Mouse (Mus musculus) telencephalon, adult 2 months (tissue): Measurements from ENCODE around the gene Gnpnat1.
A peak's percentile ranks its signal among the peaks of the same experiment; 100 is the strongest.

Source experiments
- DNase-seq: peaks from one replicate; pipeline ENCODE4 v3.0.0-alpha.2; 2011; ENCODE audit warnings: low read depth, low spot score

The Gnpnat1 gene

GRCm38 (mm10) chr14:45399836-45400235 lies 4.9 kb downstream of the Gnpnat1 start:
- no peak for DNase-seq

DNA sequence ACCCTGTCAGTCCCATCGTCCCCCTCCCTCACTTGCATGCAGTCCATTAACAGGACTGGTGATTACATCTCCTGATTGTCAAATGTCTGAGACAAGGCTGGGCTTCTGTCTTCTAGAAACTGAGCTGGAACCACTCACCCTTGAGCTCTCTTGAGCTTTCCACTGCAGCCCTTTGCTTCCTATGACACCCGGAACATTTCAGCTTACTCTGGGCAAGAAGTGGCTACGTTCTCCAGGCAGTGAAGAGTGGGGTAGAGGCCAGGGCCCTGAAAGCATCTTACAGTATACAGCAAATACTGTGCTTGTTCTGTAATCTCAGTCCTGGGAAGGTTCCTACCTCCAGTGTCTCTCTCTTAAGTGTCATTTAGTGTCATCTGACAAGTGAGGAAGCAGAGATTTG lies 15.5 kb downstream of the Gnpnat1 start:
- DNase-seq, result no peak

GRCm38 (mm10) chr14:45388345-45389181 lies 16.1 kb downstream of the Gnpnat1 start:
- DNase-seq, result peak; percentile 73

- DNase-seq, result no peak
These were observed 17.2 kb downstream of the Gnpnat1 start for GRCm38 (mm10) chr14:45387480-45387879.

GRCm38 (mm10) chr14:45385596-45385995 lies 19.1 kb downstream of the Gnpnat1 start:
- no peak for DNase-seq

GRCm38 (mm10) chr14:45382912-45383311 lies 21.8 kb downstream of the Gnpnat1 start:
- DNase-seq, result no peak

GRCm38 (mm10) chr14:45380756-45381155 lies 24.0 kb downstream of the Gnpnat1 start:
- no peak for DNase-seq

DNA sequence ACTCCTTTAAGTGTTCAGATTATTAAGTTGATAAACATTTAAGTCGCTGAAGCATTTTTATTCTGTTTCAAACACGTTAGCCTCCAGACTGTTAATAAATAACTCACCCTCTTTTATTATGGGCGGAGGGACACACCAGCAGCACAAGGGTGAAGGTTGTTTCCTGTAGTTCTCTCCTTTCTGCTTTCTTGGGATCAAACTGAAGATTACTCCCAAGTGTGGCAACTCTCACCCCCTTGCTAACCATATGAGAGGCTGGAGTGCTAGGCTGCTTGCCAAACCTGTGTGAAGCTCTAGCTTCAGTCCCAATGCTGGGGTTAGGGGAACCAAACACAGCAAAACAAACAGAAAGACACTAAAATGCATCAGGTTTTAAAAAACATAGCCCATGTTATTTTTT lies 25.9 kb downstream of the Gnpnat1 start:
- no peak for DNase-seq

GRCm38 (mm10) chr14:45365196-45365587 lies 39.5 kb downstream of the Gnpnat1 start:
- no peak for DNase-seq

DNA sequence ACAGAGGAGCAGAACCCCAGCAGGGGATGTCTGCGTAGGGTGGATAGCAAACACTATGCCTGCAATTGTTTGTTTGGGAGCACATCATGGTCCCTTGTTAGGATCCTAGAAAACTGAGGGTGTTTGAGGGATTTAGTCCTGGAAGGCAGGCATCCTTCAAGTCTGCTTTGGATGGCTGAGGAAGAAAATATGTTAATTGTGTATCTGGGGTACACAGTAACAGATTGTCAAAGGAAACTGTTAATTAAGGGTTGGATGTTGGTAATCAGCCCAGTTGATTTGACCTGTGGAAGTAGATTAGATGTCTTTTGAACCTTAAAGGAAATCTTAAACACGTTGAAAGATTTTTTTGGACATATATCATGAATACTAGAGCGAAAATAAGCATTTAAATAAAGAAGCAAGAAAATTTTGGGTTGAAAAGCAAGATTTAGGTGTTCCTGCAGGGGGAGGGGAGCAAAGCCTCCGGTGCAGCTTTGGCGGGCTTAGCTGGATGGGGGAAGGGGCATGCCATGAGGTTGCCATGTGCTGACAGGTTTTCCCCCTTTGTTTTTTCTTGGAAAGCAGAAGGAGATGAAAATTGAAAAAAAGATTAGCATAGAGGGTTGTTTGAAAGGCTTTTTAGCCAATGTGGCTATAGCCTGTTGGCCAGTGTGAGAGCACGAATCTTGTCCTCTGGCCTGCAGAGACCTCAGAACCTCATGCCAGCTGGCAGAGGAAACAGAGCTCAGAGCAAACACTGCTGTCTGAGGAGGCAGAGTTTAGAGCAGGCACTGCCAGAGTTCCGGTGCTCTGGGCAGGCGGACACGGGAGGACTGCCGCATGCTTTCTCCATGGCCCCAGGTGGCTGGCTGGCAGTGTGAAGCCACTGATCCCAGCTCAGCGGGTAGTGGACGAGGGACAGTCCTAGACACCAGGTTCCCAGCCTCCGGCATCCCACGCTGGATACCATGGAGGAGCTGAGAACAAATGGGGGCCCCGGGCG lies 40.2 kb downstream of the Gnpnat1 start:
- DNase-seq, result no peak

GRCm38 (mm10) chr14:45350931-45351859 lies 53.5 kb downstream of the Gnpnat1 start, which contains the start of gene Styx:
Gene Styx (plus strand): TSS chr14:45351093.
- peak; percentile 70 for DNase-seq

GRCm38 (mm10) chr14:45329589-45330181 lies 75.0 kb downstream of the Gnpnat1 start, which contains the start of gene Psmc6:
Gene Psmc6 (plus strand): TSS chr14:45329788.
- DNase-seq, result peak; percentile 92

DNA sequence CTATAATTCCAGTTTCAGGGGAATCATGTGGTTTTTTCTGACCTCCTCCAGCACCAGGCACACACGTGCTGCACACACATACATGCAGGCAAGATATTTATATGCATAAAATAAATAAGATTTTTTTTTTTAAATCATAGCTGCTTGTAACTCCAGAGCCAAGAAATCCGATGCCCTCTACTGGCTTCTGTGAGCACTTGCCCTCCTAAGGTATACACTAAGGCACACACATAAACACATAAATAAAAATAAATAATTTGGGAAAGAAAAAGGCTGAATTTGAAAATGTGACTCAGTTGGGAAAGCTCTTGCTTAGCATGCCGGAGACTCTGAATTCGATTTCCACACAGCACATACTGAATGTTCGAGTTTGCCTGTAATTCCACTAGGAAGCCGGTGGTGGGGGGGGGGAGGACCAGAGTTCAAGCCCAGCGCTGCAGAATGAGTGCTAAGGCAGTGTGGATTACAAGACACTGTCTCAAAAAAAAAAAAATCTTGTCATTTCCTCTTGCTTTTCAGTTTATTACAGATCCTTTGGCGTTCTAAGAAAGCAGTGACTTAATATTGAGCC lies 75.6 kb downstream of the Gnpnat1 start:
- no peak for DNase-seq

DNA sequence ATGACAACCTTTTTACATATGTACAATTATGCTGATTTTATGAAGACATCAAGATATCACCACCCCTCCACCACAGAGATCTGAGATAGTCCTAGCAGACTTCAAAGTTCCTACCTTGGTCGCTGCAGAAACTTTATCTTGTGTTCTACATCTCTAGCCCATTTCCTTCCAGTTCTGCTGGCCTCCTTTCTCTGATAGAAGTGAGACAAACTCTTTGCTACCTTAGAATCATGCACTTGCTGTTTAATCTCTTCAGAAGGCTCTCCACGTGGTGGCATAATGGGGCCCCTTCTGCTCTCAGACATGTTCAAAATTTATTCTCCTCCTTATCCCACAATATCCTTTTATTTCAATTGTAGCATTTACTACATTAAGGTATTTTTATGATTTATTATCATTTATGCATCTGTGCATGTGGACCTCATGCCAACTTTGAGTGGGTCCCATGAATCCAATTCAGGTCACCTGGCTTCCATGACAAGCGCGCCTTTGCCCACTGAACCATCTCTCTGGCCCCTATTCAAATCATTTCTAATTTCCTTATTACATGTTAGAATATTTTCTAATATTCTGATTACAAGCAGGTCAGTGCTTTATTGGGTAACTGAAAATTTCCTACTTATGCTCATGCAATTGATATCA lies 76.5 kb downstream of the Gnpnat1 start:
- no peak for DNase-seq
